Mouse (Mus musculus) liver, adult 2 months (tissue): ENCODE results near the gene Ttll13.

Source experiments
- CTCF ChIP-seq: fragments of 200-500 bp; IDR thresholded peaks from 2 replicates; pipeline ENCODE4 v1.5.1; 2011; ENCODE audit warnings: low read depth, low read length, control low read depth
- POLR2A ChIP-seq: fragments of 200-500 bp; IDR thresholded peaks from 2 replicates; pipeline ENCODE4 v1.6.1; 2011; ENCODE audit warnings: low read length, control low read depth; ENCODE audit not compliant: insufficient read depth; ENCODE audit errors: extremely low read depth

DNA sequence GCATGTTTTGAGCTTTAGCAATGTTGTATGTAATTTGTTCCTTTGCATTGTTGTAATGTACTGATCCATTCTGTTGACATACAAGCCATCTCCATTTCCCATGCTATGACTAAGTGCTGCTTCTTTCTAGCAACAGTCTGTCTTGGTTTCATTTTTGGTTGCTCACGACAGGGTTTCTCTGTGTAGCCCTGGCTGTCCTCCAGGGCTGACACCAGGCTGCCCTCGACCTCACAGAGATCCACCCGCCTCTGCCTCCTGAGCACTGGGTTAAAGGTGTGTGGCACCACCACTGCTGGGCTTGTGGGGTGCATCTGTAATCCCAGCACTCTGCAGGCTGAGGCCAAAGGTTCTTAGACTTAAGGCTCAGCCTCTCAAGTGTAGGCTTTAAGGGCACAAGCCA is 53.4 kb downstream of the Ttll13 start:
- TF ChIP-seq CTCF (no peak), POLR2A (no peak)
